Mouse (Mus musculus): ENCODE results near the gene Nlgn1.

- TF ChIP-seq MAFK (IDR thresholded peaks at IDR 0.05; ENCODE audit: insufficient read depth, low read depth, low read length) (no peak), HCFC1 (IDR thresholded peaks at IDR 0.05; ENCODE audit: borderline replicate concordance, insufficient read depth, low read length) (no peak), ZNF384 (IDR thresholded peaks at IDR 0.05; ENCODE audit: low read depth, low read length) (no peak), CHD2 (IDR thresholded peaks at IDR 0.05; ENCODE audit: low read depth, low read length) (no peak)
Measured at GRCm38 (mm10) chr3:25672779-25673178, 659.5 kb downstream of the Nlgn1 start.
